Mouse (Mus musculus) forebrain, embryonic 12.5 days (tissue): Measurements from ENCODE around the gene Ntng2. TPM values are rescaled to one million over a fixed set of nuclear protein-coding genes. Genes with fewer than 3 reads are reported as not detected.

Experiments
- ATAC-seq: fragments of 200-750 bp; cut with Nextera tagmentation; 2 replicates; pipeline ENCODE4 v1.8.0; 2017; ENCODE audit warnings: moderate TSS enrichment; ENCODE audit not compliant: low FRiP score
- H3K27ac ChIP-seq: fragments of 300-500 bp; sonication (generic); 2 replicates; pipeline ENCODE4 v1.5.1; 2016; ENCODE audit warnings: mild to moderate bottlenecking
- H3K27me3 ChIP-seq: fragments of 300-500 bp; sonication (generic); 2 replicates; pipeline ENCODE4 v1.6.1; 2016; ENCODE audit warnings: mild to moderate bottlenecking
- H3K36me3 ChIP-seq: fragments of 300-500 bp; sonication (generic); replicated peaks from 2 replicates; pipeline ENCODE4 v1.6.1; 2016; ENCODE audit warnings: mild to moderate bottlenecking
- H3K4me1 ChIP-seq: fragments of 300-500 bp; sonication (generic); 2 replicates; pipeline ENCODE4 v1.6.1; 2016
- H3K4me2 ChIP-seq: fragments of 300-500 bp; sonication (generic); 2 replicates; pipeline ENCODE4 v1.6.1; 2016; ENCODE audit warnings: mild to moderate bottlenecking, moderate library complexity
- H3K4me3 ChIP-seq: fragments of 300-500 bp; sonication (generic); replicated peaks from 2 replicates; pipeline ENCODE4 v1.5.1; 2016; ENCODE audit warnings: mild to moderate bottlenecking
- H3K9ac ChIP-seq: fragments of 300-500 bp; sonication (generic); 2 replicates; pipeline ENCODE4 v1.6.1; 2016; ENCODE audit warnings: mild to moderate bottlenecking
- H3K9me3 ChIP-seq: fragments of 300-500 bp; sonication (generic); 2 replicates; pipeline ENCODE4 v1.6.1; 2016
- WGBS: fragments of 180-500 bp; shearing (Covaris S2); methylation state at CpG from one replicate; pipeline ENCODE4 v1.1.7; 2016; 5-methylcytosine and 5-hydroxymethylcytosine counted together
- polyA plus RNA-seq: library from polyadenylated mRNA; unstranded; fragments of >200 nt; fragmentation: Nextera tagmentation; extraction: Ambion mirVana; gene quantifications from 2 replicates; pipeline ENCODE4 v1.2.1, GENCODE M21; 2016

Gene Ntng2
- polyA plus RNA-seq, 1 experiment from 2014 or later = 3.8 TPM

GRCm38 (mm10) chr2:29174887-29175286, 77.9 kb downstream of the Ntng2 start:
- Histone ChIP-seq H3K9me3 (no peaks in the 10 kb centered on the region), H3K27me3 (no peaks in the 10 kb centered on the region), H3K4me2 (no peak overlapping the region), H3K4me3 (no peak overlapping the region), H3K4me1 (no peaks in the 10 kb centered on the region), H3K36me3 (peaks cover 90% of the 10 kb centered on the region), H3K9ac (no peak overlapping the region), H3K27ac (no peak overlapping the region)
- ATAC-seq = no peak
- WGBS = 91% methylated on average over 3 of the region's 3 CpGs

DNA sequence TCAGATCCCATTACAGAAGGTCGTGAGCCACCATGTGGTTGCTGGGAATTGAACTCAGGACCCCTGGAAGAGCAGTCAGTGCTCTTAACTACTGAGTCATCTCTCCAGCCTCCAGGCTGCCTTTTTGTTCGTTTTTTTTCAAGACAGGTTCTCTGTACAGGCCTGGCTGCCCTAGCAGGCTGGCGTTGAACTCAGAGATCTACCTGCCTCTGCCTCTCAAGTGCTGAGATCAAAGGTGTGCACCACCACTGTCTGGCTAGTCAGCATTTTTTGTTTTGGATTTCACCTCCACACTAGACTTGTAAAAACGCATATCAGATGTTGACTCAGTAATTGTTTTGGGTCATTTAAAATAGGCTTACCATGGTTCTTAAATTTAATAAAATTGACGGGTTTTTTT, 84.7 kb downstream of the Ntng2 start:
- no peaks in the 10 kb centered on the region for H3K9me3 ChIP-seq
- no peak overlapping the region for H3K27ac ChIP-seq
- no peak overlapping the region for H3K9ac ChIP-seq
- peaks cover 73% of the 10 kb centered on the region for H3K36me3 ChIP-seq
- no peak for ATAC-seq
- no peak overlapping the region for H3K4me3 ChIP-seq
- 92% methylated on average over 5 of the region's 5 CpGs for WGBS
- H3K4me1 ChIP-seq = no peaks in the 10 kb centered on the region
- H3K27me3 ChIP-seq = no peaks in the 10 kb centered on the region
- no peak overlapping the region for H3K4me2 ChIP-seq

- no peak overlapping the region for H3K9ac ChIP-seq
- H3K4me3 ChIP-seq = no peak overlapping the region
- peaks cover 73% of the 10 kb centered on the region for H3K36me3 ChIP-seq
- no peak for ATAC-seq
- WGBS = 69% methylated on average over 2 of the region's 2 CpGs
- H3K27ac ChIP-seq = no peak overlapping the region
- H3K9me3 ChIP-seq = no peaks in the 10 kb centered on the region
- no peak overlapping the region for H3K4me2 ChIP-seq
- H3K27me3 ChIP-seq = no peaks in the 10 kb centered on the region
- no peaks in the 10 kb centered on the region for H3K4me1 ChIP-seq
Observed at GRCm38 (mm10) chr2:29151941-29152340, 100.9 kb downstream of the Ntng2 start.

Other genes with a start within 250 kb of the Ntng2 start
- gene Cfap77, start 197.9 kb downstream of the Ntng2 start, polyA plus RNA-seq = 0.19 and 0.26 TPM in 2 replicates
- gene Ttf1, start 192.7 kb downstream of the Ntng2 start, polyA plus RNA-seq = 10.9 and 12.5 TPM in 2 replicates
- gene Setx, start 128.8 kb downstream of the Ntng2 start, polyA plus RNA-seq = 18.6 and 19.2 TPM in 2 replicates
- 68.9 and 77.0 TPM in 2 replicates for gene Med27, start 93.8 kb upstream of the Ntng2 start, polyA plus RNA-seq